Mouse (Mus musculus): ENCODE measurements around the gene B230118H07Rik.

GRCm38 (mm10) chr2:101581418-101581817 lies 67.9 kb downstream of the B230118H07Rik start:
- no peak for TF ChIP-seq POLR2A (IDR thresholded peaks at IDR 0.05; ENCODE audit: insufficient read depth, low read depth, low read length)
- TF ChIP-seq CTCF (IDR thresholded peaks at IDR 0.05) = no peak
- TF ChIP-seq EP300 (IDR thresholded peaks at IDR 0.05; ENCODE audit: insufficient read depth, low read depth, low read length) = no peak
